Mouse (Mus musculus): ENCODE measurements at regions not wholly inside any gene's neighbourhood (a gene's known extent, or its start where the extent isn't known, plus 50 kb on each side); places are given as distances from the start of the nearest gene placed in this dataset.

DNA sequence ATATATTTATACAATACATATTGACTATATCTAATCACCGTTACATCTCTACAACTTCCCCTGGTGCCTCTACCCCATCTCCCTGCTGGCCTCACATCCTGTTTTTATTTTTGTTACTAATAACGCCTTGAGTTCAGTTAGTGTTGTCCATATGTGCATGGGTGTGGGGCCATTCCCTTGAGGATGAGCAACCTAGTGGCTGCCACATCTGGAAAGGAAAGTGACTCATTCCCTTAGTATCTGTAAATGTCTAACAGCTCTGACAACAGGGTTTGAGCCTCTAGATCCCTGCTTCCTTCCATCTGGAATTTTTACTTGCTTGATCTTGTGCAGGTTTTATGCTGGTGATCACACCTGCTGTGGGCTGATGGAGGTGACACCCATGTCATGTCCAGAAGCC lies 333.2 kb upstream of the Mctp2 start:
- Histone ChIP-seq H3K9me3 (no peaks in the 10 kb centered on the region), H3K4me1 (no peaks in the 10 kb centered on the region), H3K27ac (no peak overlapping the region), H3K36me3 (no peaks in the 10 kb centered on the region), H3K27me3 (ENCODE audit: insufficient read depth, poor library complexity, severe bottlenecking) (no peaks in the 10 kb centered on the region), H3K4me3 (no peak overlapping the region)
- 87% methylated on average over 2 of the region's 2 CpGs for WGBS
- no peak for DNase-seq (ENCODE audit: low spot score)

DNA sequence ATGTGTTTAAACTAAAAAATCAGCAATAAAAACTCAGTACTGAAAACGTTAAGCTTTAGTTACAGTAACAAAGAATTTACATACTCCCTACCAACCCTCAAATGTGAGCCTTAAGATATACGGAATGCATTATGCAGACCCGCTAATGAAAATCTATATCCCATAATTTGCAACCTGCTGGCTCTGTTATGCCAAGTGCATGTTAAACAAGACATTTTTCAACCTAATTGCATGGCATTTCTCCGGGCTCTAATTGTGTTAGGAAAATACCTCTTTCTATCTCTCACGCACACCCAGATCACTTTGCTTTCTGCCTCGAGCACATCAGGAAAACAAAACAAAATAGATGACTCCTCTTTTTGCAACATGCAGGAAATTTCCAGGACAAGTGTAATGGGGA lies 368.6 kb upstream of the Mctp2 start:
- no peaks in the 10 kb centered on the region for H3K27me3 ChIP-seq (ENCODE audit: insufficient read depth, poor library complexity, severe bottlenecking)
- no peaks in the 10 kb centered on the region for H3K9me3 ChIP-seq
- DNase-seq (ENCODE audit: low spot score) = no peak
- no peaks in the 10 kb centered on the region for H3K36me3 ChIP-seq
- H3K27ac ChIP-seq = no peak overlapping the region
- no peak overlapping the region for H3K4me3 ChIP-seq
- no peaks in the 10 kb centered on the region for H3K4me1 ChIP-seq
- 82% methylated on average over 6 of the region's 6 CpGs for WGBS

DNA sequence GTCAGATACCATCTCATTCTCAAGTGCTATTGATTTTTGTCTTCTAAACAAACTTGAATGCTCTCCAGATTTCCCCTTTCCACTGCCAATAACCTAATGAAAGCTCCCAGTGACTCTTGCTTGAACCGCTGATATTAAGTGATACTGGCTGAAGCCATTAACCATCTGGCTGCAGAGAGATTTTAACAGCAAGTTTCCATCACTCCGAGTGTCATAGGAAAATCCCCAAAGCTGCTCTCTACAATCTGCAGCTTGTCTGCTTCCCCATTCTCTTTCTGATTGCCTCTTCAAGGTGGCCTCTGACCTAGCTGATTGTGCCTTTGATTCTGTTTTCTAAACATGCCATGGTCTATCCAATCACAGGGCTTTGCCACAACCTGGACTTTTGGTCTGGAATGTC lies 379.4 kb upstream of the Mctp2 start:
- 71% methylated on average over 2 of the region's 2 CpGs for WGBS
- no peak for DNase-seq (ENCODE audit: low spot score)

DNA sequence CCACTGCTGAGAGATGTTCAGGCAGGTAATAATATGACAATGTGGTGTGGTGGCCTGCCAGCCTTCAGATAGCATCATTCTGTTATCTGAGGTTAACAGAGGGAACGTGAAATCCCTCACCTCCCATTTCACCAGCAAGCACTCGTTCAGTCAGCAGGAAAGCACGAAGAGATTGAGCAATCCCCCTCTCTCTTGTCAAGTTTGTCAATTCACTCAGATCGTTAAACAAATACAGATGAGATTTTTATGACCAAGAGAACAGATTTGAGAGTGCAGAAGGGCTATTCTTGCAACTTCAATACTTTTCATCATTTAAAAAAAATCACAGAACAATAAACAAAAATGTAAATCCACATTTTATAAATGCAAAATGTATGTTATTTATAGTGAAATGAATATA lies 380.9 kb upstream of the Mctp2 start:
- Histone ChIP-seq H3K27me3 (ENCODE audit: insufficient read depth, poor library complexity, severe bottlenecking) (no peaks in the 10 kb centered on the region), H3K27ac (no peak overlapping the region), H3K36me3 (no peaks in the 10 kb centered on the region), H3K4me1 (no peaks in the 10 kb centered on the region), H3K4me3 (no peak overlapping the region), H3K9me3 (no peaks in the 10 kb centered on the region)
- 61% methylated on average over 4 of the region's 4 CpGs for WGBS
- no peak for DNase-seq (ENCODE audit: low spot score)

More for the DNA sequence above, 379.4 kb upstream of the Mctp2 start:
- Histone ChIP-seq H3K36me3 (no peaks in the 10 kb centered on the region), H3K27me3 (ENCODE audit: insufficient read depth, poor library complexity, severe bottlenecking) (no peaks in the 10 kb centered on the region), H3K27ac (no peak overlapping the region), H3K4me3 (no peak overlapping the region), H3K9me3 (no peaks in the 10 kb centered on the region), H3K4me1 (no peaks in the 10 kb centered on the region)

DNA sequence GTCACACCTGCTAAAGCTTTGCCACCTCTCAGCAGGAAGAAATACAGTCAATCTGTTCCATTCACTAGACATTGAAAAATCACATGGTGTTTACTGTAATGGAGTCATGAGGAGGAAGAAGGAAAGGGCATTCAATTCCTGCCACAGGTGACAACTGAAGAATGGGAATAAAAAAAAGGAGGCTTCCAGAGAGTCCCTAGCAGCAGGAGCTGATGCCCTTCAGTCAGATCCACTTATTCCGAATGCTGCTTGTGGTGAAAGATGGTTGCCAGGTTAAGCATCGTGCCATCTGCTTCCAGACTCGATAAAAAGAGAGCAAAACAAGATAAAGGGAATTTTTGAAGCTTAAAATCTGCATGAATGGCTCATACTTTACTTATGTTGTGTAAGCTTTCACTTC lies 385.0 kb upstream of the Mctp2 start:
- H3K27ac ChIP-seq = no peak overlapping the region
- H3K4me1 ChIP-seq = no peaks in the 10 kb centered on the region
- no peaks in the 10 kb centered on the region for H3K36me3 ChIP-seq
- WGBS = 75% methylated on average over 3 of the region's 3 CpGs
- DNase-seq (ENCODE audit: low spot score) = no peak
- no peaks in the 10 kb centered on the region for H3K27me3 ChIP-seq (ENCODE audit: insufficient read depth, poor library complexity, severe bottlenecking)
- no peak overlapping the region for H3K4me3 ChIP-seq
- H3K9me3 ChIP-seq = no peaks in the 10 kb centered on the region

DNA sequence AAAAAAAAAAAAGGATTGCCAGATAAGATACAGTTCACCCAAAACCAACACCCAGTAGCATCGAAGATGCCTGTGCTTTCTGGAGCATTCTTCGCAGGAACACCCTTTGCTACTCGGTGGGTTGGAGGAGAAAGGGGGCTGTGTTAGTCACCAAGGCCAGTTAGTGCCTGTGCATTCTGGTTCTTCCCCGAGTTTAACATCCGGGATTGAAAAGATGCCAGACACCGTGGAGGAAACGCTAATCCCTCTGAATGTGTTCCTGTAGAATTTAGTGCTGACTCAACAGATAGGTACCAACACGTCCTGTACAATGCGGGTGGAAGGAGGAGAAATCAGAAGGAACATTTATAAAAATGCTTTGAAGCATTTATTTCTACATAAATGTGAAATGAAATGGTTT lies 385.5 kb upstream of the Mctp2 start:
- H3K4me3 ChIP-seq = no peak overlapping the region
- H3K9me3 ChIP-seq = no peaks in the 10 kb centered on the region
- H3K36me3 ChIP-seq = no peaks in the 10 kb centered on the region
- no peaks in the 10 kb centered on the region for H3K27me3 ChIP-seq (ENCODE audit: insufficient read depth, poor library complexity, severe bottlenecking)
- DNase-seq (ENCODE audit: low spot score) = no peak
- H3K4me1 ChIP-seq = no peaks in the 10 kb centered on the region
- 80% methylated on average over 9 of the region's 9 CpGs for WGBS
- no peak overlapping the region for H3K27ac ChIP-seq

DNA sequence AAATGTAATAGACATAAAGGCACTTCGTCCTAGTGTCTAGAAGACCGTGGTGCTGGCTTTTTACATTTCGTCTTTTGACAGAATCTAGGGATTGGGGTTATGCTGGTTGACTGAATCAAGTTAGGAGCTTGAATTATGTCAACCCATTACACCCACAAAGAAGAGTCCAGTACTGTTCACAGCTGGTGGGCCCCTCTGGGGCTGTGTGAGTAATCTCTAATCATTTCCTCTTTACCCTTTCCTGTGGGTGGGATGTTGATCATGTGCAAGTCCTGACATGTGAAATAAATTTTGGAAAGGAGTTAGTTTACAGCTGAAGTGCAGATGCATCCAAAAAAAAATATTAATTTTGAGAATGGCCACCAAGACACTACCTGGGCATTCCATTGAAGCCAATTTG lies 390.3 kb upstream of the Mctp2 start:
- Histone ChIP-seq H3K4me3 (no peak overlapping the region), H3K9me3 (no peaks in the 10 kb centered on the region), H3K27me3 (ENCODE audit: insufficient read depth, poor library complexity, severe bottlenecking) (no peaks in the 10 kb centered on the region), H3K27ac (no peak overlapping the region), H3K36me3 (no peaks in the 10 kb centered on the region), H3K4me1 (no peaks in the 10 kb centered on the region)
- 80% methylated on average over 3 of the region's 3 CpGs for whole genome bisulfite sequencing
- DNase-seq (ENCODE audit: low spot score) = no peak

DNA sequence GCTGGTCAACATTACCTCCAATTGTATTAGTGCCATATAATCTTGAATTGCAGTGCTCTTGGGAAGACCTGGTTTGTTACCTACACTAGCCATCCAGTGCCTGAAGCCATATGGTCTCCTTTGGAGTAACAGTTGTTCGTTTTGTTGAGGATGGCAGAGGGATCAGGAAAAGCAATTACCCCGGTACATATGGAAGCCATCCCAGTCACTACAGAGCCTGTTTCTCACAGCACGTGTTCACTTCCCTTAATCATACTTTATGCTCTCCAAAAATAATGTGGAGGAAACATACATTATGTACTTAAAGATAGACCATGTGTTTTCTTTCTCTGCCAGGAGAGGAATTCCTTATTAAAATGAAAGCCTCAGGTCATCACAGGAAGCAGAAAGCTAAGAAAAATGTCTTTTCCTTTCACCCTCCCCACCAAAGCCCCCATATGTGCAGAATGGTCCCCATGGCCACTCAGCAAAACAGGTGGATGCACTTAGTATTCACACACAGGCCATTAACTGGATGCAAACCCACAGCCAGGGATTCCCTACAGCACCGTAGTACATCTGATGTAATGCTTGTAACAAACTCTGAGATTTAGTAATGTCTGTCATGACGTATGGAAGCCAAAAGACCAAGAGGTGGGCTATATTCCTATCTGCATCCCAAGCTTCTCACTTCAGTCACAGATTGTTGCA lies 397.4 kb upstream of the Mctp2 start:
- Histone ChIP-seq H3K36me3 (no peaks in the 10 kb centered on the region), H3K27ac (no peak overlapping the region), H3K9me3 (no peaks in the 10 kb centered on the region), H3K27me3 (ENCODE audit: insufficient read depth, poor library complexity, severe bottlenecking) (no peaks in the 10 kb centered on the region), H3K4me1 (no peaks in the 10 kb centered on the region), H3K4me3 (no peak overlapping the region)
- DNase-seq (ENCODE audit: low spot score) = no peak
- WGBS = 82% methylated on average over 5 of the region's 5 CpGs

DNA sequence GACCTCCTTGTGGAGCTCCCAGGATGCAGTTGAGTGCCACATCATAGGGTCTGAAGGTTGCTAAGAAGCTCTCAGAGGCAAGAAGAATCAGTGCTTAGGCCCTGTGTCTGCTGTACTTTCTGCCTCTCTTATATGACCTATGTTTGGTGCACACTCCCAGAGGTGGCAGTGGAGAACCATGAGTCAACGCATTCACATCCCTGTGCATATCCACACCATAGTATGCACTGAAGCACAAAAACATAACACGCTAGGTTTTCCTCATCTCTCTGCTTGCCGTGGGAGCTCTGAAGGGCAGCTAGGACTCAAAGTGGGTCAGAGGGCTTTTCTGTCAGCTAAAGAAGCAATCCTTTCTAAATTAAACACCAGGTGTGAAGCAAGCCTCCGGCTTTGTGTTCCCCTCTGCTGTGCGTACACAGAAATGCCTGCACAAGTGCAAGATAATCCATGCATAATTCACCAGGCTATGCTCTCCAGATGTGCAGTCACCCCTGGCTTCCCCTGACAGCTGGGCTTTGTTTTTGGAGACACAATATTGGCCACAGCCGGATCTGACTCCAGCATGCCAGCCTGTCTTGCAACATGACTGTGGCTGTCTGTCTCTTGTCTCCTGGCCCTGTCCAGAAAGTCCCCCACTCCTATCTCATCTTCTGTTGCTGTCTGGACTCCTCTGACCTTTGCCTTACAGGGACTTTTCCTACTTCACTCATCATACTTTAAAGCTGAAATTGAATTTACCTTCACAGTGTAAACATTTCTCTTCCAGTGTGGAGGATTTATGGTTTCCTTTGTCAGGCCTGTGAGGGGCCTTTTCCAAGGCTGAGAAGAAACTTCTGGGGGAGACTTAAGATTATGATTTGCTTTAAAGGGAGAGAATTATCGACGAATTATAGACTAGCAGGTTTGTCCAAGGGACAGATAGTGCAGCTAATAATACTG lies 405.1 kb upstream of the Mctp2 start:
- Histone ChIP-seq H3K27ac (no peak overlapping the region), H3K4me3 (no peak overlapping the region), H3K36me3 (no peaks in the 10 kb centered on the region), H3K9me3 (no peaks in the 10 kb centered on the region), H3K27me3 (ENCODE audit: insufficient read depth, poor library complexity, severe bottlenecking) (no peaks in the 10 kb centered on the region), H3K4me1 (no peaks in the 10 kb centered on the region)
- DNase-seq (ENCODE audit: low spot score) = no peak
- 71% methylated on average over 8 of the region's 8 CpGs for WGBS

DNA sequence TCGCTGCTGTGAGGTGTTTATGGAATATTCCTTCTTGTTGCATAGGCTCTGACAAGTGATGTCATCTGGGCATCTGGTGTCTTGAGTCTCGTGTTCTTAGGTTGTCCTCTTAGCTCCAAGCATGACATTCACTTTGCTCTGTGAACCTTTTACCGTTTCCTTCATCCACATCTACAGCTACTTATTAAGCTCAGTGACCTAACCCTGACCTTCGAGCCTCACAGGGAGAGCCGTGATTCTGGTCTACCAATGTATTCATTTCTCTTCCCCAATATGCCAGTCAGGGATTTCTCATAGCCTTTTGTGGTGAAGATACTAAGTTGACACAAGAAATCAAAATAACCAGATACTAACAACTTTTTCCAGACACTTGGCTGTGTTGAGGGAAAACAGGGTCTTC lies 409.0 kb upstream of the Mctp2 start:
- DNase-seq (ENCODE audit: low spot score) = no peak
- H3K4me1 ChIP-seq = no peaks in the 10 kb centered on the region
- H3K27ac ChIP-seq = no peak overlapping the region
- H3K27me3 ChIP-seq (ENCODE audit: insufficient read depth, poor library complexity, severe bottlenecking) = no peaks in the 10 kb centered on the region
- 81% methylated on average over 5 of the region's 5 CpGs for WGBS
- H3K4me3 ChIP-seq = no peak overlapping the region
- no peaks in the 10 kb centered on the region for H3K9me3 ChIP-seq
- no peaks in the 10 kb centered on the region for H3K36me3 ChIP-seq

DNA sequence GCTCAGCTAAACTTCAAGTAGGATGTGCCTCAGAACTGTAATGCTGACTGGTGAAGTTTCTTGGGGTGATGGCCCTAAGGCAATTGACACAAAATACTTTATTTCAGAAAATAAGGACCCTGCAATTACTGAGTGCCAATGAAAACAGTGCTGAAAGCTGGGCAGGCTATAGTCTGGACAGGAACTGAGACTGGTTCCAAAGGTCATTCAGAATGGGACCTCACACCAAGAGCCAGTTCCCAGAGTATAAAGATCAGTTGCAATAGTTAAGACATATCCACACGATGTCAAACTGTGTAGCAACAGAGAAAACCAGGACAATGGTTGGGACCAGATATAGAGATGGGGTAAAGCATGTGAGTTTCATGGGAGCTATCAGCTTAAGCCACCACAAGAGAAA lies 409.6 kb upstream of the Mctp2 start:
- H3K4me1 ChIP-seq = no peaks in the 10 kb centered on the region
- no peaks in the 10 kb centered on the region for H3K36me3 ChIP-seq
- WGBS = 50% methylated on average over 1 of the region's 1 CpGs
- no peak for DNase-seq (ENCODE audit: low spot score)
- no peaks in the 10 kb centered on the region for H3K9me3 ChIP-seq
- no peak overlapping the region for H3K27ac ChIP-seq
- H3K4me3 ChIP-seq = no peak overlapping the region
- H3K27me3 ChIP-seq (ENCODE audit: insufficient read depth, poor library complexity, severe bottlenecking) = no peaks in the 10 kb centered on the region

DNA sequence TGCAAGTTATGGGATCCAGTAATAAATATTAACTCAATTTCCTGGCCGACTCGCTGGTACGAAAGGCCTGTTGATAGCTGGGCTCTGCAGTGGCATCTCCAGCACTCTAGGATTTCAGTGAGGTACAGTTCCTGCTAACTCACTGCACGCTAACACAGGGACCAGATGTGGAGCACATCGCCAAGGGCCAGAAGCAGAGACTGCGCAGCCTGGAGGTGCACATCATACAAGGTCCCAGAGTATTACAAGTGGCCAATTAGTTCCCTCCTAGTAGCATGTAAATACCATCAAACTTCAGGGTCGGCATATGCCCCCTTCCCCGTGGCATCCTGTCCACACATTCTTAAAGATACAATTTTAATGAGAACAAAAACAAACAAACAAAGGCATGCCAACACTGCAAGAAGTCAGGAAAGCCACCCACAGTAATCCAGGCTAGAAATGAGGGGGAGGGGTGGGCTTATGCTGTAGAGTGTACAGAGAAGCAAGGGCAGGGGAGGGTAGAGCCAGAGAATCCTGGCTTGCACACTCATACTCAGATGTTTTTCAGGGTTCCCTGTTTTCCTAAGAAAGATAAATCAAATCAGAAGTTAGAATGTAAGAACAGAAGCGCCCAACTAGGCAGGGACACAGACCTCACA lies 419.9 kb upstream of the Mctp2 start:
- Histone ChIP-seq H3K4me3 (no peak overlapping the region), H3K27ac (no peak overlapping the region), H3K4me1 (no peaks in the 10 kb centered on the region), H3K9me3 (no peaks in the 10 kb centered on the region), H3K36me3 (no peaks in the 10 kb centered on the region), H3K27me3 (ENCODE audit: insufficient read depth, poor library complexity, severe bottlenecking) (no peaks in the 10 kb centered on the region)
- 81% methylated on average over 9 of the region's 9 CpGs for WGBS
- DNase-seq (ENCODE audit: low spot score) = no peak

DNA sequence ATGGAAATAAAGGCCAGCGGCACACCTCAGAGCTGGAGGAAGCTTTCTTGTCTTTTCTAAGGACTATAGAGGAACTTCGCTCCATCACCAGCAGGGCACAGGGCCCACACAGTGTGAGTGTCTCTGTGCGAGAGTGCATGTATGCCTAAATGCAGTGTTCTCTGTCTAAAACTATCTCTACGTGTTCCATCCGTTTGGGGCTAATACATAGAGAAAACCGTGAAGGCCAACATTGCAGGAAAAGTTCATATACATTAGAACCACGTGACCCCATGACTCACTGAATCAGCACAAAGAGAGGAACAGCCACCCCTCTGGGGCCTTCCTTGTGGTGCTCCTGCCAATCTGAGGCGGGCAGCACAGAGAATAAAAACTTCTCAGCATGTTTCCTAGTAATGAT lies 431.4 kb upstream of the Mctp2 start:
- no peaks in the 10 kb centered on the region for H3K4me1 ChIP-seq
- 80% methylated on average over 8 of the region's 8 CpGs for WGBS
- DNase-seq (ENCODE audit: low spot score) = no peak
- H3K9me3 ChIP-seq = no peaks in the 10 kb centered on the region
- H3K36me3 ChIP-seq = no peaks in the 10 kb centered on the region
- H3K4me3 ChIP-seq = no peak overlapping the region
- H3K27ac ChIP-seq = no peak overlapping the region; the same call in 1 of the 2 replicates
- no peaks in the 10 kb centered on the region for H3K27me3 ChIP-seq (ENCODE audit: insufficient read depth, poor library complexity, severe bottlenecking)
